Comparison of ENCODE assay signal across 19 mouse cellular contexts in the genomic region with DNA sequence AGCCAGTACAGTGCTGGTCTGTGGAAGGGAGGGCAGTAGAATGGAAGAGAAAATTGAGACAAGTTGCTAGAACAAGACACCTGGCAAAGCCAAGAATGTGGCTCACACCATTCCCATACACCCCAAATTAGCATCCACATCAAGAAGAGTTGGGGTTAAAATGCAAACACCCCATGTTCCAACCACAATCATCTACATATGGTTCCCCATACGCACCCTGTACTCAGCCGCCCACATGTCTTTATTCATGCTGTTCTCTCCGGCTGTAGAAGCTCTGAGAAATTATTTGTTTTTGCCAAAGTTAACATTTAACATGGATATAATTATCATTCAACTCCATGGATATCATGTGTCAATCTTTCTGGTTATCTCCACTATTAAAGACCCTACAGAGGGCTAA. TPM values are rescaled to one million over a fixed set of nuclear protein-coding genes. Genes with fewer than 3 reads are reported as not detected.
DNase-seq lines count a peak whose midpoint lies in the region.
"Had no signal": no experiment of that assay in that cellular context is flagged by ENCODE, and none has a peak within 500 bp of the region (broad histone marks: within the 10 kb centered on the region; RNA-seq: fewer than 3 reads in every experiment).

No protein-coding gene starts in this region.

- no peaks in the 10 kb centered on the region for H3K36me3 ChIP-seq in embryonic facial prominence, embryonic 10.5 days (replicated peaks)
- H3K36me3 ChIP-seq: embryonic facial prominence, embryonic 13.5 days; heart, embryonic 10.5 days; hindbrain, embryonic 12.5 days had no signal

- DNase-seq in layer of hippocampus, adult 11-12 months (ENCODE audit: low spot score), result peak; percentile 72
- no peak for DNase-seq in layer of hippocampus, postnatal 25 days (ENCODE audit: extremely low spot score in 1 of 2, low spot score in 1 of 2)
- peak; percentile 69 for DNase-seq in right cerebral cortex, adult 18-20 months
- DNase-seq in right cerebral cortex, postnatal 10 days (ENCODE audit: low spot score in 2 of 2), result no peak
- peak; percentile 65 for DNase-seq in layer of hippocampus, adult 9-10 months (ENCODE audit: low spot score)
- no peak for DNase-seq in spleen, postnatal 36 days (ENCODE audit: low spot score in 2 of 2)
- DNase-seq in embryonic facial prominence, embryonic 10.5 days (ENCODE audit: low spot score), result no peak
- DNase-seq: adrenal gland, postnatal 10 days; cerebellum, adult 11-12 months; cerebellum, adult 9-10 months; cerebellum, postnatal 25 days; gastrocnemius, postnatal 10 days; heart, adult 18-20 months; heart, postnatal 10 days; heart, postnatal 4 days had no signal

- no peaks in the 10 kb centered on the region for H3K4me1 ChIP-seq in embryonic facial prominence, embryonic 10.5 days
- H3K4me1 ChIP-seq: embryonic facial prominence, embryonic 13.5 days; heart, embryonic 10.5 days; hindbrain, embryonic 12.5 days had no signal

- H3K27ac ChIP-seq in embryonic facial prominence, embryonic 10.5 days (replicated peaks), result no peak overlapping the region
- H3K27ac ChIP-seq: embryonic facial prominence, embryonic 13.5 days; heart, embryonic 10.5 days; hindbrain, embryonic 12.5 days had no signal

- H3K4me3 ChIP-seq in embryonic facial prominence, embryonic 10.5 days, result no peak overlapping the region
- H3K4me3 ChIP-seq: embryonic facial prominence, embryonic 13.5 days; heart, embryonic 10.5 days; hindbrain, embryonic 12.5 days had no signal

- WGBS in embryonic facial prominence, embryonic 10.5 days, result 93% methylated on average over 3 of the region's 3 CpGs

- H3K9me3 ChIP-seq in embryonic facial prominence, embryonic 10.5 days, result no peaks in the 10 kb centered on the region
- H3K9me3 ChIP-seq: embryonic facial prominence, embryonic 13.5 days; heart, embryonic 10.5 days; hindbrain, embryonic 12.5 days had no signal

- no peaks in the 10 kb centered on the region for H3K27me3 ChIP-seq in embryonic facial prominence, embryonic 10.5 days (replicated peaks; ENCODE audit: low read depth, poor library complexity, severe bottlenecking)
- H3K27me3 ChIP-seq: embryonic facial prominence, embryonic 13.5 days; hindbrain, embryonic 12.5 days had no signal

RNA-seq across cellular contexts. Expression of gene Grin2a, which starts 22.7 kb away (rescaled TPM):
- total RNA-seq in layer of hippocampus, postnatal 25 days (2021), result 100 to 1,000 TPM; 304 to 416 TPM
- 0.57 and 0.72 TPM in 2 replicates for polyA plus RNA-seq in embryonic facial prominence, embryonic 10.5 days (2016; fragmentation: Nextera tagmentation; extraction: Ambion mirVana)
- total RNA-seq: MEL had no signal

Comparison
In these comparisons a context has a peak if more than half of its experiments do, and no peak if none do; other contexts are left out.
1. DNase-seq: peak in layer of hippocampus, adult 11-12 months (single experiment), right cerebral cortex, adult 18-20 months (single experiment) and layer of hippocampus, adult 9-10 months (single experiment); none in layer of hippocampus, postnatal 25 days (0 of 2), right cerebral cortex, postnatal 10 days (0 of 2), spleen, postnatal 36 days (0 of 2) and embryonic facial prominence, embryonic 10.5 days (single experiment).